Mouse (Mus musculus) midbrain, embryonic 16.5 days (tissue): Measurements from ENCODE around the gene Zfp937. TPM values are rescaled to one million over a fixed set of nuclear protein-coding genes. Genes with fewer than 3 reads are reported as not detected.
"Not testable (repeated sequence)": the region's sequence is repeated elsewhere in the genome, so short reads cannot be mapped to it uniquely, and the experiment has no call there.

ENCODE experiments used
- ATAC-seq: fragments of 200-750 bp; cut with Nextera tagmentation; 2 replicates; pipeline ENCODE4 v1.8.0; 2017; ENCODE audit warnings: moderate TSS enrichment
- H3K27ac ChIP-seq: fragments of 300-500 bp; sonication (generic); 2 replicates; pipeline ENCODE4 v1.5.1; 2014; ENCODE audit warnings: mild to moderate bottlenecking, low read length, mixed read lengths
- H3K27me3 ChIP-seq: fragments of 300-500 bp; sonication (generic); 2 replicates; pipeline ENCODE4 v1.6.1; 2014; ENCODE audit warnings: low read depth, low read length, mixed read lengths; ENCODE audit not compliant: control insufficient read depth, insufficient read depth
- H3K36me3 ChIP-seq: fragments of 300-500 bp; sonication (generic); 2 replicates; pipeline ENCODE4 v1.6.1; 2014; ENCODE audit warnings: mild to moderate bottlenecking, low read length, moderate library complexity, mixed read lengths; ENCODE audit not compliant: control insufficient read depth, insufficient read depth
- H3K4me1 ChIP-seq: fragments of 300-500 bp; sonication (generic); 2 replicates; pipeline ENCODE4 v1.6.1; 2014; ENCODE audit warnings: mild to moderate bottlenecking, low read length, mixed read lengths; ENCODE audit not compliant: control insufficient read depth, insufficient read depth
- H3K4me2 ChIP-seq: fragments of 300-500 bp; sonication (generic); 2 replicates; pipeline ENCODE4 v1.6.1; 2014; ENCODE audit warnings: mild to moderate bottlenecking, low read length, mixed read lengths
- H3K4me3 ChIP-seq: fragments of 300-500 bp; sonication (generic); 2 replicates; pipeline ENCODE4 v1.5.1; 2014; ENCODE audit warnings: low read depth, mild to moderate bottlenecking, low read length, moderate library complexity, mixed read lengths
- H3K9ac ChIP-seq: fragments of 300-500 bp; sonication (generic); 2 replicates; pipeline ENCODE4 v1.6.1; 2014; ENCODE audit warnings: low read depth, low read length, mixed read lengths
- H3K9me3 ChIP-seq: fragments of 300-500 bp; sonication (generic); replicated peaks from 2 replicates; pipeline ENCODE4 v1.6.1; 2014; ENCODE audit warnings: mild to moderate bottlenecking, low read length, mixed read lengths; ENCODE audit not compliant: control insufficient read depth, poor library complexity, severe bottlenecking
- WGBS: fragments of 180-500 bp; shearing (Covaris S2); extraction: QIAGEN DNeasy Blood & Tissue Kit; methylation state at CpG from one replicate; pipeline ENCODE4 v1.1.7; 2014; 5-methylcytosine and 5-hydroxymethylcytosine counted together
- polyA plus RNA-seq: library from polyadenylated mRNA; unstranded; fragments of >200 nt; fragmentation: Nextera tagmentation; extraction: Ambion mirVana; gene quantifications from 2 replicates; pipeline ENCODE4 v1.2.1, GENCODE M21; 2015

Zfp937 gene
- polyA plus RNA-seq: 11.2 and 12.1 TPM in 2 replicates

DNA sequence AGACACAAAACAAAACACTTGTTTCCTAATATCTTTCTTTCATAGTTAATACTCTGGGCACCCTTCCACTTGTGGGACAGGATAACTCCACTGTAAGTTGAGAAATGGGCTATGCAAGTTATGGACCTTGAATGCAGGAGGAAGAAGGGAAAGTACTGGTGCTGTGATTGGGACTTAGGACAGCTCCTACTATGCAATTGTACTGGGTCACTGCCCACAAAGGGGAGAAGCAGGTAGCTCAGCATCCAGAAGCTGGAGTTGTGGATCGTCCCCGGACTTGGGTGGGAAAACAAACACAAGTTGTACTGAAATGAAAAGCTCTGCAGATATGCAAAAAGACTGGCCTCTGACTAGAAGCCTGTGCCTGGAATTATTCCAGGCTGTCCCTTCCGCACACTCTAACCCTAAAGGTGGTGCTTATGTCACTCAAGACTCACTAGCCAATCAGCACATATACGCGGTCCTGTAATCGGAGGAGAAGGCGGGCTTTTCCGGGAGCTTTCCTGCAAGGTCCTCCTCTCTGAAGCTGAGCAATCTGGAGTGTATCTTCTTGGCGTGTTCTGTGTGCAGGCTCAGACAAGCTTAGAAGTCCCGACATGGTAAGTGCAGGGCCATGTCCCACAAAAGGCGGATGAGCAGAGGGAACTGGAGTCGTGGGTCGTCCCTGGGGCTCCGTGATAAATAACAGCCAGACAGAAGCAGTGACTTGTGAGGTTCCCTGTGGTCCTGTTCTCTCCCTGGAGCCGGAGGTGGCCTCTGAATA lies at the start of gene Zfp937:
TSS of gene Zfp937 (plus strand) at position 474 of the 763 bp plus-strand sequence.
- H3K4me3 ChIP-seq: peak within 1 kb of the TSS; percentile 43
- peak within 1 kb of the TSS; percentile 56; the same call in 1 of the 2 replicates for H3K9ac ChIP-seq
- not testable (repeated sequence) for H3K9me3 ChIP-seq, H3K27me3 ChIP-seq, H3K4me1 ChIP-seq, H3K36me3 ChIP-seq
- H3K4me2 ChIP-seq: peak within 1 kb of the TSS; percentile 48
- WGBS: 1% methylated on average over 15 of the region's 15 CpGs
- H3K27ac ChIP-seq: peak within 1 kb of the TSS; percentile 28; the same call in 1 of the 2 replicates
- ATAC-seq: peak; percentile 100

DNA sequence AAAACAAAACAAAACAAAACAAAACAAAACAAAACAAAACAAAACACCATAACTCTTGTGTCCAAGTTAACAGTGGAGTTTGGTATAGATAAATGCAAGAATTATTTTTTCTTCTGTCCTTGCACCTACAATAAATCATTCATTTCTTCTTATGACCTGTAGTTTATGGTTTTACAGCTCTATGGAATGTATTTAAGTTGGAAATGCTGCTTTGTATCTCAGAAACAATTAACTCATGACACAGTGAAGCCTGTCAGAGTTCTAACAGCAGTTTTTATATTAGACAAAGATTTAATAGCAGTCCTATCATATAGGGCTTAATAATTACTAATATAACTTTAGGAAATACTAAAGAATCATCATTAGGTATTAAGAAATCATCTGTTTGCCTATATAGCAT lies 44.0 kb upstream of the Zfp937 start:
- Histone ChIP-seq H3K9me3 (peaks cover 13% of the 10 kb centered on the region; the same call in 1 of the 2 replicates), H3K36me3 (no peaks in the 10 kb centered on the region), H3K4me1 (no peaks in the 10 kb centered on the region), H3K27me3 (no peaks in the 10 kb centered on the region), H3K27ac (no peak overlapping the region), H3K4me2 (no peak overlapping the region), H3K9ac (no peak overlapping the region), H3K4me3 (no peak overlapping the region)
- ATAC-seq: no peak

DNA sequence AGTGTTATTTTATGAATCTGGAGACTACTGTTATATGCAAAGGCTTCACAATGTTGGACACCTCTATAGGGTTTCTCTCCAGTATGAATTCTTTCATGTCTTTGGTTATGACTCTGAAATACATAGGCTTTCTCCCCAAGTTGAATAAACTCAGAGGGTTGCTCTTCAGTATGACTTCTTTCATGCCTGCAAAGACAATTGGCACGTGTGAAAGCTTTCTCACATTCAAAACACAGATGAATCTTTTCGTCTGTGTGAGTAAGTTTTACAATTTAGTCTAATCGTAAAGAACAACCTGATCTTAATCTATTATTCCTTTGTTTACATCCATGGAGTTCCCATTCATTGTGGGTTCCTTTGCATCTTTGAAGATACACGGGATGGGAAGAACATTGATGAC lies 38.3 kb upstream of the Zfp937 start, which contains the start of gene Gm10770:
TSS of gene Gm10770 (minus strand) at position 101 of the 400 bp plus-strand sequence.
- H3K4me1 ChIP-seq, H3K36me3 ChIP-seq, H3K27me3 ChIP-seq, H3K27ac ChIP-seq, H3K4me2 ChIP-seq, H3K4me3 ChIP-seq, ATAC-seq, H3K9ac ChIP-seq: not testable (repeated sequence)
- WGBS: 77% methylated on average over 4 of the region's 4 CpGs
- peaks cover 13% of the 10 kb centered on the region; the same call in 1 of the 2 replicates for H3K9me3 ChIP-seq

DNA sequence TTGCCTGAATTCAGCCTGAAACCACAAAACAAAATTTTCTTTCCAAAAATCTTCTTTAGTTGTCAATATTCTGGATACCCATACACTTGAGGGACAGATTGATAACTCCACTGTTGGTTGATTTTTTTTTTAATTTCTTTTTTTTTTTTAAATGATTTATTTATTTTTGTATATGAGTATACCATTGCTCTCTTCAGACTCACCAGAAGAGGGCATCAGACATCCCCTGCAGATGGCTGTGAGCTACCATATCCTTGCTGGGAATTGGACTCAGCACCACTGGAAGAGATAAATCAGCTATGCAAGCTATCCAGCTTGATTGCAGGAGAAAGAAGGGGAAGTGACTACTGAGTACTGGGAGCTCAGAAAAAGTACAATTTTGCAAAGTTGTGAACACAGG lies 36.8 kb upstream of the Zfp937 start:
- H3K4me3 ChIP-seq, ATAC-seq, H3K27ac ChIP-seq, H3K4me1 ChIP-seq, H3K4me2 ChIP-seq, H3K27me3 ChIP-seq, H3K36me3 ChIP-seq, H3K9ac ChIP-seq: not testable (repeated sequence)
- peaks cover 13% of the 10 kb centered on the region; the same call in 1 of the 2 replicates for H3K9me3 ChIP-seq

DNA sequence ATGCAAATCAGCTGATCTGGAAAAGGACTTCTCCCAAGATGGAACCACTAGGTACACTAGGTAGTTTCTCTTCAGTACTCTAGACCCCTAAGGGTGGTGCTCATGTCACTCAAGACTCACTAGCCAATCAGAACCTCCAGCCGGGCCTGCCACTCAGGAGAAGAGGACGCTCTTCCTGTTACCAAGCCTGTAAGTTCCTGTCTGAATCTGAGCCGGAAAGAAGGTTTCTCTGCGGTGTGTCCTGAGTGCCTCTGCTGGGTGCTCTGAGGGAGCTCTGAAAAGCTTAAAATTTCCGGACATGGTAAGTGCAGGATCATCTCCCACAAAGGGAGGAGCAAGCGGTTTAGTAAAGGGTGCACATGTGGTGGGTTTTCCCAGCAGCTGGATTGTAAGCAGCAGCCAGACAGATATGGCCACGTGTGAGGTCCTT lies 36.3 kb upstream of the Zfp937 start, which contains the start of gene Gm14139:
TSS of gene Gm14139 (plus strand) at position 186 of the 430 bp plus-strand sequence.
- not testable (repeated sequence) for H3K27me3 ChIP-seq, H3K4me3 ChIP-seq, ATAC-seq, H3K4me1 ChIP-seq, H3K4me2 ChIP-seq, H3K36me3 ChIP-seq, H3K27ac ChIP-seq, H3K9ac ChIP-seq
- peaks cover 13% of the 10 kb centered on the region; the same call in 1 of the 2 replicates for H3K9me3 ChIP-seq
- 84% methylated on average over 7 of the region's 7 CpGs for WGBS

DNA sequence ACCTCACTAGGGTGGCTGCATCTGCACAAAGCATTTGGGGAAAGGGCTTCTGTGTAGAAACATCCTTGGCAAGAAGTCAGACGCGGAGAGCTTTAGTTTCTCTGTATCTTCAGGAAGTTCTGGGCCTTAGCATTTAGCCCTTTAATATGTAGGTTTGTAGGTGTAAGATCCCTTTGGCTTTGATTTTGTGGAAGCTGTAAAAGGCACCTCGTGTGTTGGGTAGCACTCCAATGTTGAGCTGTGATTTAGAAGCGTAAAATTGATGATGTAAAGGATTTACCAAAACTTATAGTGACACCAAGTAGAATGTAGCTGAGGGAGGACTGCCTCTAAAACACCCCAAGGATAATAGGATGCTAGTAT lies 471 bp downstream of the Zfp937 start:
- ATAC-seq, H3K9me3 ChIP-seq, H3K36me3 ChIP-seq, H3K4me1 ChIP-seq, H3K27me3 ChIP-seq: not testable (repeated sequence)
- H3K4me2 ChIP-seq: peak overlapping the region; percentile 48
- peak overlapping the region; percentile 28; the same call in 1 of the 2 replicates for H3K27ac ChIP-seq
- peak overlapping the region; percentile 56; the same call in 1 of the 2 replicates for H3K9ac ChIP-seq
- peak overlapping the region; percentile 43 for H3K4me3 ChIP-seq
- 7% methylated on average over 2 of the region's 4 CpGs for WGBS

DNA sequence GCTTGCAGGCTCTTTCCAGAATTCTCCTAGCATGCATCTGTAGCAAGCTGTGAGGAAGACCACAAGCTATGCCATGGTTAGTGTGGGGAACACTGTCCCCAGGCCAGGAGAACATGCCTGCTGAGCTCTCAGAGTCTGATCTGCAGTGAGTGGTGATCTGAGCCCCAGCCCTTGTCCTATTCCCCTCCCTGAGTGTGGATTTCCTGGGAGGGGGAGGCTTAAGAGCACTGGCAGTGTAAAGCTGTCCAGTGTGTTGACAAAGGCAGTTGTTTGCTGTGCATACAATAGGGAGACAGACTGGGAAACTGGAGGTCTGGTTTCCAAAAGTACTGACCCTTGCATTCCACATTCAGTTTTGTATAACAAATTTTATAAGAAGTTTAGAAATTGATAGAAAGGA lies 5.4 kb downstream of the Zfp937 start:
- H3K36me3 ChIP-seq, H3K27me3 ChIP-seq, H3K9ac ChIP-seq, H3K27ac ChIP-seq, H3K4me3 ChIP-seq, H3K4me1 ChIP-seq, H3K4me2 ChIP-seq, H3K9me3 ChIP-seq, ATAC-seq: not testable (repeated sequence)

DNA sequence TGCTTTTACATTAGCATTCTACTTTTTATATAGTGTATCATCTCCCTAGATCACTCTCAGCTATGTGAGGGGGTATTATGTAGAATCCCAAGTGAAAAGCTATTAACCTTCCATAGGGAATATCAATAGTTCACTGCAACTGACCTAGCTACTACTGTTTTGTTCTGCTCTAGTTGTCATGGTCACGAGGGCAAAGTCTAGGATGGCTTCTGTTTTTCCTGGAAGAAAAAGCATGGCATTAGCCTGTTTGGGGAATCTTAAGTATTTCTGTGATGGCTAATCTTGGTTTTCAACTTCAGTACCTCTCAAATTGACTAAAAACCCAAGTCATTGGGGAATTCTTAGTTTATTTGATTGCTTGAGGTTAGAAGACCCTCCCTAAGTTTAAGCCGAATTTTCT lies 25.3 kb downstream of the Zfp937 start:
- Histone ChIP-seq H3K36me3 (peaks cover 19% of the 10 kb centered on the region), H3K4me2 (no peak overlapping the region), H3K4me3 (no peak overlapping the region), H3K27me3 (no peaks in the 10 kb centered on the region), H3K27ac (no peak overlapping the region), H3K9ac (no peak overlapping the region), H3K9me3 (peaks cover 32% of the 10 kb centered on the region), H3K4me1 (no peaks in the 10 kb centered on the region)
- ATAC-seq: no peak
- 92% methylated on average over 2 of the region's 2 CpGs for WGBS

DNA sequence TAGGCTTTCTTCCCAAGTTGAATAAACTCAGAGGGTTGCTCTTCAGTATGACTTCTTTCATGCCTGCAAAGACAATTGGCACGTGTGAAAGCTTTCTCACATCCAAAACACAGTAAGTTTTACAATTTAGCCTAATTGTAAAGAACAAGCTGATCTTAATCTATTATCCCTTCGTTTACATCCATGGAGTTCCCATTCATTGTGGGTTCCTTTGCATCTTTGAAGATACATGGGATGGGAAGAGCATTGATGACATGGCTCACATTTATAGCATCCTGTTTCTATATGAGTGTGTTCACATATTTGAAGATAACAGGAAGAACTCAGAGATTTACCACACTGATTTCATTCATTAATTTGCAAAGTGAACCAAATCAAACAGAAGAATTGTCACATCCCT lies 37.6 kb downstream of the Zfp937 start, which contains the start of gene Gm21994:
TSS of gene Gm21994 (minus strand) at position 101 of the 400 bp plus-strand sequence.
- 57% methylated on average over 2 of the region's 2 CpGs for WGBS
- H3K27me3 ChIP-seq, ATAC-seq: not testable (repeated sequence)

More for the DNA sequence above, 37.6 kb downstream of the Zfp937 start, which contains the start of gene Gm21994:
- H3K4me1 ChIP-seq, H3K9ac ChIP-seq, H3K27ac ChIP-seq, H3K4me2 ChIP-seq, H3K9me3 ChIP-seq, H3K4me3 ChIP-seq, H3K36me3 ChIP-seq: not testable (repeated sequence)
